22 mouse cellular contexts compared by ENCODE assay signal in the genomic region with DNA sequence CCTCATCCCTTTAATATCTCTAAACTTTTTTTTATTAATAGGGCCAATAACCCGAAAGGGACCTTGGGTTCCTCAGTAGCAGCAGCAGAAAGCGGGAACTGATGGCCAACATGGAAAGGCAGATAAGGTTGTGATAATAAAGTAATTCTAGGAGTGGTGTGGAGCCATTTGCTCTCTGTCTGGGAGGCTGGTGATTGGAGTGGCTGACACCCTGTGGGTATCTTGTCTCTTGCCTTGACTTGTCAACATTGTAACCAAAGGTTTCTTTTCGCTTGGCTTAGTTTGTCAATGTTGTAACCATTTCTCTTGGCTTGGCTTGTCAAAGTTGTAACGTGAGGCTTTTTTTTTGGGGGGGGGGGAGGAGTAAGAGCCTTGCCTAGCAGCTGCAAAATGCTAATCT. TPM values are rescaled to one million over a fixed set of nuclear protein-coding genes. Genes with fewer than 3 reads are reported as not detected.
A peak's percentile ranks its signal among the peaks of the same experiment; 100 is the strongest.
DNase-seq lines count a peak whose midpoint lies in the region; ATAC-seq and TF ChIP-seq lines count a peak whose summit lies in the region.
"Had no signal": no experiment of that assay in that cellular context is flagged by ENCODE, and none has a peak within 500 bp of the region (broad histone marks: within the 10 kb centered on the region; RNA-seq: fewer than 3 reads in every experiment).

No protein-coding gene starts in this region.

- WGBS in intestine, embryonic 16.5 days = 56% methylated on average over 4 of the region's 4 CpGs
- 59% methylated on average over 4 of the region's 4 CpGs for WGBS in intestine, embryonic 15.5 days
- WGBS in limb, embryonic 10.5 days = 62% methylated on average over 4 of the region's 4 CpGs

- H3K4me2 ChIP-seq in intestine, embryonic 16.5 days (ENCODE audit: low read depth, low read length) = no peak overlapping the region
- H3K4me2 ChIP-seq in intestine, embryonic 15.5 days (replicated peaks) = no peak overlapping the region
- H3K4me2 ChIP-seq: embryonic facial prominence, embryonic 12.5 days; forebrain, embryonic 12.5 days had no signal

- 0 out of 2 replicates have a peak, but pooled peaks cover 5% of the 10 kb centered on the region for H3K4me1 ChIP-seq in intestine, embryonic 16.5 days (ENCODE audit: control insufficient read depth, insufficient read depth, low read length)
- no peaks in the 10 kb centered on the region for H3K4me1 ChIP-seq in intestine, embryonic 15.5 days (replicated peaks)
- H3K4me1 ChIP-seq in MEL (ENCODE audit: control insufficient read depth in 1 of 2, insufficient read depth in 2 of 2, low read length in 2 of 2) = peaks cover 0 to 14% of the 10 kb centered on the region in 2 experiments; a peak in 2 of 4 replicates
- peaks cover 78% of the 10 kb centered on the region for H3K4me1 ChIP-seq in limb, embryonic 10.5 days
- H3K4me1 ChIP-seq: forebrain, embryonic 12.5 days had no signal

- TF ChIP-seq POLR2A in MEL (IDR thresholded peaks at IDR 0.05; ENCODE audit: control insufficient read depth in 1 of 2, insufficient read depth in 1 of 2, low read depth in 1 of 2, low read length in 2 of 2, poor library complexity in 1 of 2) = no peak

- peak; percentile 50; the same call in 1 of the 2 replicates for ATAC-seq in intestine, embryonic 16.5 days
- no peak for ATAC-seq in intestine, embryonic 15.5 days
- ATAC-seq: forebrain, embryonic 14.5 days; forebrain, embryonic 16.5 days had no signal

- intact Hi-C loops in gastrocnemius, postnatal 14 days (cut with DNase I; ENCODE audit: low total_unique reads) = no loop called here

- H3K4me3 ChIP-seq in intestine, embryonic 16.5 days (ENCODE audit: low read length) = no peak overlapping the region
- H3K4me3 ChIP-seq in intestine, embryonic 15.5 days (replicated peaks) = no peak overlapping the region
- no peak overlapping the region for H3K4me3 ChIP-seq in MEL (ENCODE audit: control insufficient read depth in 1 of 2, insufficient read depth in 1 of 2, low read depth in 2 of 2, low read length in 2 of 2)
- H3K4me3 ChIP-seq in limb, embryonic 10.5 days = no peak overlapping the region
- H3K4me3 ChIP-seq: embryonic facial prominence, embryonic 12.5 days; forebrain, embryonic 10.5 days; forebrain, embryonic 12.5 days had no signal

- no peak overlapping the region for H3K27ac ChIP-seq in intestine, embryonic 16.5 days (ENCODE audit: low read length)
- H3K27ac ChIP-seq in intestine, embryonic 15.5 days = no peak overlapping the region
- H3K27ac ChIP-seq in MEL (ENCODE audit: control insufficient read depth, low read depth, low read length) = no peak overlapping the region
- peak overlapping the region; percentile 68; the same call in 1 of the 2 replicates for H3K27ac ChIP-seq in limb, embryonic 10.5 days
- H3K27ac ChIP-seq: embryonic facial prominence, embryonic 12.5 days; forebrain, embryonic 10.5 days; forebrain, embryonic 12.5 days had no signal

- peak in 1 of 2 experiments; percentile 18; a peak in 1 of 4 replicates for TF ChIP-seq EP300 in MEL (IDR thresholded peaks at IDR 0.05; ENCODE audit: low read depth in 1 of 2, low read length in 2 of 2)

- H3K9me3 ChIP-seq in intestine, embryonic 16.5 days (ENCODE audit: control insufficient read depth, low read length) = no peaks in the 10 kb centered on the region
- no peaks in the 10 kb centered on the region for H3K9me3 ChIP-seq in intestine, embryonic 15.5 days
- H3K9me3 ChIP-seq in MEL (replicated peaks; ENCODE audit: insufficient read depth, low read length) = no peaks in the 10 kb centered on the region
- H3K9me3 ChIP-seq in limb, embryonic 10.5 days (replicated peaks) = no peaks in the 10 kb centered on the region
- H3K9me3 ChIP-seq: embryonic facial prominence, embryonic 12.5 days; forebrain, embryonic 10.5 days; forebrain, embryonic 12.5 days had no signal

- no peak overlapping the region for H3K9ac ChIP-seq in intestine, embryonic 16.5 days (ENCODE audit: low read depth, low read length)
- no peak overlapping the region for H3K9ac ChIP-seq in intestine, embryonic 15.5 days
- no peak overlapping the region for H3K9ac ChIP-seq in MEL (ENCODE audit: control insufficient read depth, low read depth, low read length, poor library complexity, severe bottlenecking)
- H3K9ac ChIP-seq: embryonic facial prominence, embryonic 12.5 days; forebrain, embryonic 12.5 days had no signal

- H3K79me2 ChIP-seq in MEL (ENCODE audit: control insufficient read depth, insufficient read depth, low read length, poor library complexity) = no peaks in the 10 kb centered on the region

- no peaks in the 10 kb centered on the region for H3K36me3 ChIP-seq in intestine, embryonic 16.5 days (ENCODE audit: control insufficient read depth, insufficient read depth, low read length)
- H3K36me3 ChIP-seq in intestine, embryonic 15.5 days = no peaks in the 10 kb centered on the region
- H3K36me3 ChIP-seq in MEL (ENCODE audit: control insufficient read depth in 1 of 2, insufficient read depth in 2 of 2, low read length in 2 of 2) = peaks cover 0 to 3% of the 10 kb centered on the region in 2 experiments; a peak in 1 of 4 replicates
- H3K36me3 ChIP-seq in limb, embryonic 10.5 days = no peaks in the 10 kb centered on the region
- H3K36me3 ChIP-seq: embryonic facial prominence, embryonic 12.5 days; forebrain, embryonic 10.5 days; forebrain, embryonic 12.5 days had no signal

- H3K27me3 ChIP-seq in intestine, embryonic 16.5 days (replicated peaks; ENCODE audit: control insufficient read depth, insufficient read depth, low read length) = no peaks in the 10 kb centered on the region
- H3K27me3 ChIP-seq in intestine, embryonic 15.5 days (replicated peaks) = no peaks in the 10 kb centered on the region
- H3K27me3 ChIP-seq in MEL (ENCODE audit: control insufficient read depth in 1 of 2, insufficient read depth in 2 of 2, low read length in 2 of 2) = peaks cover 3 to 5% of the 10 kb centered on the region in 2 experiments; a peak in 3 of 4 replicates
- no peaks in the 10 kb centered on the region for H3K27me3 ChIP-seq in limb, embryonic 10.5 days (ENCODE audit: low read depth, poor library complexity, severe bottlenecking)
- H3K27me3 ChIP-seq: embryonic facial prominence, embryonic 12.5 days; forebrain, embryonic 12.5 days had no signal

- TF ChIP-seq CTCF in MEL (IDR thresholded peaks at IDR 0.05 in 2 of 3, conservative IDR thresholded peaks at IDR 0.05 in 1 of 3; ENCODE audit: control insufficient read depth in 1 of 3, insufficient read depth in 1 of 3, low read depth in 2 of 3, low read length in 3 of 3, poor library complexity in 1 of 3, severe bottlenecking in 1 of 3) = no peak

- DNase-seq in MEL (ENCODE audit: low read depth, low spot score) = peak; percentile 35
- peak; percentile 36 for DNase-seq in MEL-GATA-1-ER (ENCODE audit: extremely low read depth, low read depth)
- DNase-seq in limb, embryonic 10.5 days (ENCODE audit: low spot score) = no peak
- no peak for DNase-seq in gastrocnemius, postnatal 14 days
- no peak for DNase-seq in lung, adult 18-20 months
- DNase-seq: adrenal gland, adult 2 months; adrenal gland, postnatal 10 days; adrenal gland, postnatal 25 days; cerebellum, adult 11 months; cerebellum, adult 18-20 months; cerebellum, adult 8-10 months; cerebellum, adult 9-11 months; cerebellum, postnatal 14 days; cerebellum, postnatal 36 days; embryo, embryonic 11 days had no signal

- TF ChIP-seq RAD21 in MEL (IDR thresholded peaks at IDR 0.05; ENCODE audit: low read depth, low read length) = no peak

TF ChIP-seq in MEL, 35 proteins besides CTCF, POLR2A, EP300 and RAD21:
- no peak for TF ChIP-seq BHLHE40 (IDR thresholded peaks at IDR 0.05; ENCODE audit: borderline replicate concordance, low read depth, low read length)
- peak; percentile 41; the same call in 1 of the 2 replicates for TF ChIP-seq GATA1 (IDR thresholded peaks at IDR 0.05; ENCODE audit: low read depth, low read length)

RNA-seq across cellular contexts. Expression of a gene that starts 53.5 kb away (rescaled TPM):
- 50.3 and 54.5 TPM in 2 replicates for polyA plus RNA-seq in intestine, embryonic 16.5 days (2015; fragmentation: Nextera tagmentation; extraction: Ambion mirVana)
- 53.6 and 56.0 TPM in 2 replicates for polyA plus RNA-seq in intestine, embryonic 15.5 days (2015; fragmentation: Nextera tagmentation; extraction: Ambion mirVana)
- total RNA-seq in MEL (2012; rRNA removed) = 86.0 and 97.5 TPM in 2 replicates
- 100 to 1,000 TPM in 1 of 2 experiments, not detected in 1; 243 TPM for polyA plus RNA-seq in MEL (2012; ENCODE audit: insufficient read depth in 1 of 2, insufficient read length in 2 of 2, low read depth in 1 of 2, low replicate concordance in 2 of 2, missing spikeins in 1 of 2)
- 61.6 and 70.2 TPM in 2 replicates for polyA plus RNA-seq in limb, embryonic 10.5 days (2016; fragmentation: Nextera tagmentation; extraction: Ambion mirVana)
- 10 to 100 TPM; 12.2 to 15.1 TPM for total RNA-seq in gastrocnemius, postnatal 14 days (2021)

Comparison
In these comparisons a context has a peak if more than half of its experiments do, and no peak if none do; other contexts are left out.
1. DNase-seq: peak in MEL (single experiment) and MEL-GATA-1-ER (single experiment); none in limb, embryonic 10.5 days (single experiment), gastrocnemius, postnatal 14 days (single experiment) and lung, adult 18-20 months (0 of 2).